Mouse (Mus musculus): Measurements from ENCODE around the gene Rab40c. TPM values are rescaled to one million over a fixed set of nuclear protein-coding genes. Genes with fewer than 3 reads are reported as not detected.

Gene Rab40c
- polyA plus RNA-seq, 1 experiment from 2014 or later = 11.0 TPM

DNA sequence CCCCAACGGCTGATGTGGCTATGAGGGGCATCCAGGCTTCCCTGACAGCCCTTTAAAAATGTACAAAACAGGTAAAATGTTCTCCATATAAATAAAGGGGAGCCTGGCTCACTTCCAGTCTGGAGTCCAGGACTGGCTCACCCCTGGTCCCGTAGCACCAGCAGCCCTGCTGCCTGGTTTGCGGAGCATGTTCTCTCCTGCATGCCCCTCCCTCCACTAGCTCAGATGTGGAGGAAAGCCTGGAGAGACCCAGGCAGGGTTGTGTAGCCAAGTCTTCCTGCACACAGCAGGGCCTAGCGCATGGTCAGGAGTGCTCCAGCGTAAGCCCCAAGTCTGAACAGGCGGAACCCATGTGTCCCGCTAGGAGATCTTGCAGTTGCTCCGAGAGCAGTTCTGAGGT is 36.3 kb downstream of the Rab40c start:
- H3K4me2 ChIP-seq = no peak overlapping the region
- H3K27me3 ChIP-seq (ENCODE audit: control insufficient read depth, insufficient read depth, low read length) = no peaks in the 10 kb centered on the region
- no peak overlapping the region for H3K27ac ChIP-seq (ENCODE audit: low read depth, low read length)
- WGBS (ENCODE audit: insufficient replicate concordance) = 88% methylated on average over 8 of the region's 8 CpGs
- peaks cover 16% of the 10 kb centered on the region for H3K4me1 ChIP-seq (ENCODE audit: control insufficient read depth, insufficient read depth, low read length)
- H3K4me3 ChIP-seq (ENCODE audit: low read depth, low read length) = no peak overlapping the region
- peaks cover 12% of the 10 kb centered on the region for H3K36me3 ChIP-seq (ENCODE audit: control insufficient read depth, insufficient read depth, low read length)
- H3K9me3 ChIP-seq (replicated peaks; ENCODE audit: control insufficient read depth, low read length) = no peaks in the 10 kb centered on the region
- no peak for ATAC-seq (replicated peaks; ENCODE audit: insufficient number of reproducible peaks, low FRiP score, low TSS enrichment)
- no peak overlapping the region for H3K9ac ChIP-seq (ENCODE audit: low read depth, low read length)

DNA sequence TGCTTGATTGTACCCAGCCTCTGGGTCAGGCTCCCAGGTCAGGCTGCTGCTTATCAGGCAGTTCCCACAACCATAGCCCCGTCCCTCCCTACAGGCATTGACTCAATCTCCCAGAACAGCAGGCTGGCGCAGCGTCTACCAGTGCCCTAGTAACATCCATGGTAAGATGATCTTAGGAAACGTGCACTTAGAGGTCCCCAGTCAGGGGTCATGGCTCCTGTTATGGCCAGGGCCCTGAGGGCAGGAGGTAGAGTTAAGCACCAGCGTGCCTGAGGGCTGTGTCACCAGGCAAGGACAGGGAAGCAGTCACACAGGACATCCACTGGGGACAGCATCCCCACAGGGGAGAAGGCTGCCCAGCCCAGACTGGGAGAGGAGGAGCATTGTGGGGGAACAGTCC is 37.2 kb downstream of the Rab40c start:
- 30% methylated on average over 5 of the region's 5 CpGs for WGBS (ENCODE audit: insufficient replicate concordance)
- no peaks in the 10 kb centered on the region for H3K27me3 ChIP-seq (ENCODE audit: control insufficient read depth, insufficient read depth, low read length)
- ATAC-seq (replicated peaks; ENCODE audit: insufficient number of reproducible peaks, low FRiP score, low TSS enrichment) = no peak
- no peak overlapping the region for H3K4me2 ChIP-seq
- no peak overlapping the region for H3K4me3 ChIP-seq (ENCODE audit: low read depth, low read length)
- peaks cover 16% of the 10 kb centered on the region for H3K4me1 ChIP-seq (ENCODE audit: control insufficient read depth, insufficient read depth, low read length)
- H3K9ac ChIP-seq (ENCODE audit: low read depth, low read length) = no peak overlapping the region
- peaks cover 11% of the 10 kb centered on the region for H3K36me3 ChIP-seq (ENCODE audit: control insufficient read depth, insufficient read depth, low read length)
- H3K27ac ChIP-seq (ENCODE audit: low read depth, low read length) = no peak overlapping the region
- no peaks in the 10 kb centered on the region for H3K9me3 ChIP-seq (replicated peaks; ENCODE audit: control insufficient read depth, low read length)

DNA sequence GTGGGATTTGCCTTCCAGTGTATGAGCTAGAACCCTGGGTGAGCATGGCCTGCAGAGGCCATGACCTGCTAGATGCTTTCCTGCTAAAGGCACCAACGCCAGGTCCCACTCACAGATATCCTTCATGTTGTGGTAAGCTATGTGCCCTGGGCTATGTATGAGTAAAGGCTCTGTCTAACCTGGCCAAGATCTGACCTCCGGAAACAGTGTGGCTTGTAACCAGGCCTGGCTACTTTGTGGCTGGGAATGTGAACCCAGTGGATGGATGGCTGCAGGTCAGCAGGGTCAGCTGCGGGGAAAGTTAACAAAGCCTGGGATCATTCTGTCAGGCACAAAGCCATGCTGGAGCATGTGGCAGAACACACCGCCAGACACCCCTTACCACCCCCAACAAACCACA is 37.8 kb downstream of the Rab40c start:
- peak overlapping the region; percentile 35; the same call in 1 of the 2 replicates for H3K27ac ChIP-seq (ENCODE audit: low read depth, low read length)
- peak overlapping the region; percentile 56; the same call in 1 of the 2 replicates for H3K9ac ChIP-seq (ENCODE audit: low read depth, low read length)
- ATAC-seq (replicated peaks; ENCODE audit: insufficient number of reproducible peaks, low FRiP score, low TSS enrichment) = no peak
- no peak overlapping the region for H3K4me3 ChIP-seq (ENCODE audit: low read depth, low read length)
- no peaks in the 10 kb centered on the region for H3K27me3 ChIP-seq (ENCODE audit: control insufficient read depth, insufficient read depth, low read length)
- WGBS (ENCODE audit: insufficient replicate concordance) = 42% methylated on average over 4 of the region's 4 CpGs
- H3K36me3 ChIP-seq (ENCODE audit: control insufficient read depth, insufficient read depth, low read length) = peaks cover 11% of the 10 kb centered on the region
- peaks cover 21% of the 10 kb centered on the region for H3K4me1 ChIP-seq (ENCODE audit: control insufficient read depth, insufficient read depth, low read length)
- H3K9me3 ChIP-seq (replicated peaks; ENCODE audit: control insufficient read depth, low read length) = no peaks in the 10 kb centered on the region
- H3K4me2 ChIP-seq = no peak overlapping the region

- 13% methylated on average over 5 of the region's 5 CpGs for WGBS (ENCODE audit: insufficient replicate concordance)
- Histone ChIP-seq H3K4me1 (ENCODE audit: control insufficient read depth, insufficient read depth, low read length) (peaks cover 26% of the 10 kb centered on the region), H3K4me2 (no peak overlapping the region), H3K27ac (ENCODE audit: low read depth, low read length) (0 out of 2 replicates have a peak overlapping the region, but pooled peaks have one; percentile 35), H3K9me3 (replicated peaks; ENCODE audit: control insufficient read depth, low read length) (no peaks in the 10 kb centered on the region), H3K36me3 (ENCODE audit: control insufficient read depth, insufficient read depth, low read length) (peaks cover 11% of the 10 kb centered on the region), H3K27me3 (ENCODE audit: control insufficient read depth, insufficient read depth, low read length) (no peaks in the 10 kb centered on the region), H3K4me3 (ENCODE audit: low read depth, low read length) (no peak overlapping the region), H3K9ac (ENCODE audit: low read depth, low read length) (peak overlapping the region; percentile 56; the same call in 1 of the 2 replicates)
- ATAC-seq (replicated peaks; ENCODE audit: insufficient number of reproducible peaks, low FRiP score, low TSS enrichment) = no peak
Observed at GRCm38 (mm10) chr17:25880913-25881641, 38.5 kb downstream of the Rab40c start.

DNA sequence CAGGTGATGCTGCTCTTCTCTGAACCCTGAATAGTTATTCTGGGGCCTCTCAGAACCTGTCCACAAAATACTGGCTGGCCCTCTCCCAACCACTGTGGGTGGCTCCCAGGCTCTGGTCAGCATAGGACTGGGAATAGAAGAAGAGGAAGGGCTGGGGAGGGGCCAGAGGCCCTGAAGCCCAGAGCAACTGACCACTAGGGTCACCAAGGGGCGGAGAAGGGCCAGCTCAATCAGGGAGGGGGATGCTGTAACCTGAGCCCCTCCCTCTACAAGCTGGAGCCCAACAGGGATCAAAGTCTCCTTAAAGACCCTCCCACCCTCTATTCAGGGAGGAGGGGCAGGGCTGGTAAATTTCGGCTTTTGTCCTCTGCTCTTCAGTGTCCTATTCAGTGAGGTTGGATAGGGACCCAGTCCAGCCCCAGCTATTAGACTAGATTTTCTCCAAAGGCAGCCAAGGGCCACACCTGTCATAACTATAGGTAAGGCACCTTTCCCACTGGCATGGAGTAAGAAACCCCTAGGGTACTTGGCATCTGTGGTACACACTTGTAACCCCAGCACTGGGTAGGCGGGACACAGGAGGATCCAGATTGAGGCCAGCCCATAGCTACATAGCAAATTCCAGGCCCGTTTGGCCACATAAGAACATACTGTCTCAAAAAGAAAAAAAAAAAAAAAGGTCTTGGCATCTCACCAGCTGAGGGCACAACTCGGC is 39.2 kb downstream of the Rab40c start, which contains the start of gene Wfikkn1:
Gene Wfikkn1 (minus strand): TSS at position 663 of the 715 bp plus-strand sequence.
- peaks cover 11% of the 10 kb centered on the region for H3K36me3 ChIP-seq (ENCODE audit: control insufficient read depth, insufficient read depth, low read length)

GRCm38 (mm10) chr17:25879750-25880149 is 39.8 kb downstream of the Rab40c start:
- WGBS (ENCODE audit: insufficient replicate concordance) = 84% methylated on average over 8 of the region's 8 CpGs
- no peak overlapping the region for H3K4me2 ChIP-seq
- no peak overlapping the region for H3K9ac ChIP-seq (ENCODE audit: low read depth, low read length)
- peaks cover 31% of the 10 kb centered on the region for H3K4me1 ChIP-seq (ENCODE audit: control insufficient read depth, insufficient read depth, low read length)
- ATAC-seq (replicated peaks; ENCODE audit: insufficient number of reproducible peaks, low FRiP score, low TSS enrichment) = no peak
- H3K9me3 ChIP-seq (replicated peaks; ENCODE audit: control insufficient read depth, low read length) = no peaks in the 10 kb centered on the region
- H3K27me3 ChIP-seq (ENCODE audit: control insufficient read depth, insufficient read depth, low read length) = no peaks in the 10 kb centered on the region
- H3K27ac ChIP-seq (ENCODE audit: low read depth, low read length) = no peak overlapping the region
- no peak overlapping the region for H3K4me3 ChIP-seq (ENCODE audit: low read depth, low read length)
- peaks cover 11% of the 10 kb centered on the region; the same call in 1 of the 2 replicates for H3K36me3 ChIP-seq (ENCODE audit: control insufficient read depth, insufficient read depth, low read length)

More for the DNA sequence above, 39.2 kb downstream of the Rab40c start, which contains the start of gene Wfikkn1:
- ATAC-seq (replicated peaks; ENCODE audit: insufficient number of reproducible peaks, low FRiP score, low TSS enrichment) = no peak
- no peak within 1 kb of the TSS for H3K4me3 ChIP-seq (ENCODE audit: low read depth, low read length)
- H3K4me2 ChIP-seq = no peak within 1 kb of the TSS
- peak within 1 kb of the TSS; percentile 56; the same call in 1 of the 2 replicates for H3K9ac ChIP-seq (ENCODE audit: low read depth, low read length)
- peak within 1 kb of the TSS; percentile 35; the same call in 1 of the 2 replicates for H3K27ac ChIP-seq (ENCODE audit: low read depth, low read length)
- peaks cover 31% of the 10 kb centered on the region for H3K4me1 ChIP-seq (ENCODE audit: control insufficient read depth, insufficient read depth, low read length)
- H3K9me3 ChIP-seq (replicated peaks; ENCODE audit: control insufficient read depth, low read length) = no peaks in the 10 kb centered on the region
- 52% methylated on average over 5 of the region's 5 CpGs for WGBS (ENCODE audit: insufficient replicate concordance)
- H3K27me3 ChIP-seq (ENCODE audit: control insufficient read depth, insufficient read depth, low read length) = no peaks in the 10 kb centered on the region

- Histone ChIP-seq H3K36me3 (ENCODE audit: control insufficient read depth, insufficient read depth, low read length) (peaks cover 11% of the 10 kb centered on the region; the same call in 1 of the 2 replicates), H3K4me2 (no peak overlapping the region), H3K27me3 (ENCODE audit: control insufficient read depth, insufficient read depth, low read length) (no peaks in the 10 kb centered on the region), H3K4me3 (ENCODE audit: low read depth, low read length) (no peak overlapping the region), H3K4me1 (ENCODE audit: control insufficient read depth, insufficient read depth, low read length) (peaks cover 31% of the 10 kb centered on the region), H3K9me3 (replicated peaks; ENCODE audit: control insufficient read depth, low read length) (no peaks in the 10 kb centered on the region), H3K9ac (ENCODE audit: low read depth, low read length) (no peak overlapping the region), H3K27ac (ENCODE audit: low read depth, low read length) (no peak overlapping the region)
- WGBS (ENCODE audit: insufficient replicate concordance) = 64% methylated on average over 4 of the region's 4 CpGs
- no peak for ATAC-seq (replicated peaks; ENCODE audit: insufficient number of reproducible peaks, low FRiP score, low TSS enrichment)
Observed at GRCm38 (mm10) chr17:25879261-25879660, 40.3 kb downstream of the Rab40c start.

DNA sequence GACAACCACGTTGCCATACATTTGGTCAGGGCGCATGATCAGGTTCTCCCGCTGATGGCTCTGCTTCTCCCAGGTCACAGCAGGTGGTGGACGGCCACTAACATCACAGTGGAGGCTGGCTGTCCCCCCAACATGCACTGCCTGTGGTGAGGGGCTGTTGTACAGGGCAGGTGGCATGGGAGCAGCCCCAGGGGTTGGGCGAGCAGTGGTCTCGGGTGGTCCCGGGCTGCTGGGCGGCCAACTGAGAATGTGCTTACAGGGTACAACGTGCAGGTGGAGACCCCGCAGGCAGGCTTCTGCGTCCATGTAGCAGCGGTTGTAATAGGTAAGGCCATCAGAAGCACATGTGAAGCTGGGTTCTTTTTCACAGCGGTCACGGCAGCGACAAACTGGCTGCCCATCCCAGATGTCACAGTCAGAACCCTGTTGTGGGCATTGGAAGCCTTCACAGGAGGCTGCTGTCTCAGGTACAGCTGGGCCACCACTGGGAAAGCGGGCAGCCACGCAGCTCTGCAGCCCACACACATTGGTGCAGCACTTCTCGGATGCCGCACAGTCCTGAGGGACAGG is 40.8 kb downstream of the Rab40c start:
- no peak overlapping the region for H3K27ac ChIP-seq (ENCODE audit: low read depth, low read length)
- no peaks in the 10 kb centered on the region for H3K9me3 ChIP-seq (replicated peaks; ENCODE audit: control insufficient read depth, low read length)
- H3K36me3 ChIP-seq (ENCODE audit: control insufficient read depth, insufficient read depth, low read length) = peaks cover 11% of the 10 kb centered on the region; the same call in 1 of the 2 replicates
- no peak overlapping the region for H3K9ac ChIP-seq (ENCODE audit: low read depth, low read length)
- peaks cover 36% of the 10 kb centered on the region for H3K4me1 ChIP-seq (ENCODE audit: control insufficient read depth, insufficient read depth, low read length)
- no peak overlapping the region for H3K4me3 ChIP-seq (ENCODE audit: low read depth, low read length)
- WGBS (ENCODE audit: insufficient replicate concordance) = 92% methylated on average over 19 of the region's 19 CpGs
- H3K27me3 ChIP-seq (ENCODE audit: control insufficient read depth, insufficient read depth, low read length) = no peaks in the 10 kb centered on the region
- no peak for ATAC-seq (replicated peaks; ENCODE audit: insufficient number of reproducible peaks, low FRiP score, low TSS enrichment)
- H3K4me2 ChIP-seq = no peak overlapping the region

All from heart, embryonic 11.5 days (tissue).